Mouse (Mus musculus): ENCODE measurements around the gene Nxn. TPM values are rescaled to one million over a fixed set of nuclear protein-coding genes. Genes with fewer than 3 reads are reported as not detected.

The Nxn gene
- polyA plus RNA-seq, 1 experiment = 19.1 TPM

DNA sequence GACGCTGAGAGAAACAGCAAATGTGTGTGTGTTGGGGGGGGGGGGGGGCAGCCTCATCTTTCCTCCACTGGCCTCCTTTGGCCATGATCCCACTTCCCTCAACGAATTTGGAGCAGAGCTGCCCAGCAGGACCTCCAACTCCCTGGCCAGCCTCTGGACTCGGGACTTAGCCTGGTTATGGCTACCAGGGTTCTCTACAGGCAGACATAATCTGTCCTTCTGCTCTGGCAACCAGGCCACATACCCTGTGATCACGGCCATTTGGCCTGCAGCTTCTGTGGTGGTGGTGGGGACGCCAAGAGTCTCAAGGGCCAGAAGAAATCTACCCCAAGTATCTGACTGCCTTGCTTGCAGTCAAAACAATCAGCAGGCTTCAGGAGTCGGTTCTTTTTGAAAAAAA is 26.4 kb downstream of the Nxn start:
- Histone ChIP-seq H3K4me1 (ENCODE audit: control insufficient read depth, insufficient read depth, low read length) (peaks cover 14% of the 10 kb centered on the region), H3K4me3 (replicated peaks; ENCODE audit: extremely low read depth, low read depth, low read length) (no peak overlapping the region)
- DNase-seq = no peak
- WGBS = 41% methylated on average over 6 of the region's 6 CpGs
- TF ChIP-seq POLR2A (IDR thresholded peaks at IDR 0.05; ENCODE audit: borderline replicate concordance, extremely low read depth, low read depth, low read length) (no peak), CTCF (IDR thresholded peaks at IDR 0.05; ENCODE audit: insufficient read depth, low read length) (no peak)

GRCm38 (mm10) chr11:76372120-76372519 is 26.8 kb downstream of the Nxn start:
- DNase-seq = no peak
- WGBS = 49% methylated on average over 2 of the region's 2 CpGs
- no peak overlapping the region for H3K4me3 ChIP-seq (replicated peaks; ENCODE audit: extremely low read depth, low read depth, low read length)
- TF ChIP-seq POLR2A (IDR thresholded peaks at IDR 0.05; ENCODE audit: borderline replicate concordance, extremely low read depth, low read depth, low read length) (no peak), CTCF (IDR thresholded peaks at IDR 0.05; ENCODE audit: insufficient read depth, low read length) (no peak)
- H3K4me1 ChIP-seq (ENCODE audit: control insufficient read depth, insufficient read depth, low read length) = peaks cover 14% of the 10 kb centered on the region

DNA sequence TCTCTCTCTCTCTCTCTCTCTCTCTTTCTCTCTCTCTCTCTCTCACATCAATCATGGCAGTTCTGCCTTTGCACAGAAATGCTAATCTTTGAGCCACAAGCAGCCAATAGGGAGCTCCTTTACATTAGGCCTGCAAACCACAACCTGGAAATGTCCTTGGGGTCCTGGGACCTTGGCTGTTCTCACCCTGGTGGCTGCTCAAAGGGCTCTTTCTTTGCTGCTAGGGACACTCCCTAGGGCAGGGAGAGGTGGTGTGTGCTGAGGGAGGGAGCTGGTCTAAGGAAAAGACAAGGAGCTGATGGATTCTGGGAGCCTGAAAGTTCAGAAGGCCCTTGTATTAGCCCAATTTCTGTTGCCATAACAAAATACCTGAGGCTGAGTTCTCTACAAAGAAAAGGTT is 28.4 kb downstream of the Nxn start:
- DNase-seq = no peak
- Histone ChIP-seq H3K4me1 (ENCODE audit: control insufficient read depth, insufficient read depth, low read length) (peaks cover 14% of the 10 kb centered on the region), H3K4me3 (replicated peaks; ENCODE audit: extremely low read depth, low read depth, low read length) (no peak overlapping the region)
- TF ChIP-seq POLR2A (IDR thresholded peaks at IDR 0.05; ENCODE audit: borderline replicate concordance, extremely low read depth, low read depth, low read length) (no peak), CTCF (IDR thresholded peaks at IDR 0.05; ENCODE audit: insufficient read depth, low read length) (no peak)

DNA sequence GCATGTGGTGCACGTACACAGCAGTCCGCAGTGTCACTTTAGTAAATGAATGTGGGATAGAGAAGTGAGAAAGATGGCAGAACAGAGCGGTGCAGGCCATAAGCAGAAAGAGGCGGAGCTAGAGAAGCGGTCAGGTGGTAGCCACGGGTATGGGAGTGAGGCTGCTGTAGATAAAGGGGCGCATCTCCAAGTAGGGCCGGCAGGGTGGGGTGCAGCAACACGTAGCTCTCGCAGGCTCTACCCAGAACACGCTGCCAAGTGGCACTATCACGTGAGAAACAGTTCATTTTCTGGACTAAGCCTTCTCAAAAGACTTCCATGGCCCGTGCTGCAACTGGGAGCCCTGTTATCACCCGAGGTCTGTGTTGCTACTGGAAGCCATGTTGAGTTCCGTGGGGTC is 32.2 kb downstream of the Nxn start:
- no peak for DNase-seq
- 80% methylated on average over 15 of the region's 15 CpGs for WGBS
- Histone ChIP-seq H3K4me1 (ENCODE audit: control insufficient read depth, insufficient read depth, low read length) (peaks cover 4% of the 10 kb centered on the region), H3K4me3 (replicated peaks; ENCODE audit: extremely low read depth, low read depth, low read length) (no peak overlapping the region)
- TF ChIP-seq POLR2A (IDR thresholded peaks at IDR 0.05; ENCODE audit: borderline replicate concordance, extremely low read depth, low read depth, low read length) = no peak
- TF ChIP-seq CTCF (IDR thresholded peaks at IDR 0.05; ENCODE audit: insufficient read depth, low read length) = no peak

GRCm38 (mm10) chr11:76364038-76364437 is 34.9 kb downstream of the Nxn start:
- Histone ChIP-seq H3K4me1 (ENCODE audit: control insufficient read depth, insufficient read depth, low read length) (0 out of 2 replicates have a peak, but pooled peaks cover 2% of the 10 kb centered on the region), H3K4me3 (replicated peaks; ENCODE audit: extremely low read depth, low read depth, low read length) (no peak overlapping the region)
- no peak for DNase-seq
- 79% methylated on average over 5 of the region's 5 CpGs for WGBS
- TF ChIP-seq CTCF (IDR thresholded peaks at IDR 0.05; ENCODE audit: insufficient read depth, low read length) (no peak), POLR2A (IDR thresholded peaks at IDR 0.05; ENCODE audit: borderline replicate concordance, extremely low read depth, low read depth, low read length) (no peak)

DNA sequence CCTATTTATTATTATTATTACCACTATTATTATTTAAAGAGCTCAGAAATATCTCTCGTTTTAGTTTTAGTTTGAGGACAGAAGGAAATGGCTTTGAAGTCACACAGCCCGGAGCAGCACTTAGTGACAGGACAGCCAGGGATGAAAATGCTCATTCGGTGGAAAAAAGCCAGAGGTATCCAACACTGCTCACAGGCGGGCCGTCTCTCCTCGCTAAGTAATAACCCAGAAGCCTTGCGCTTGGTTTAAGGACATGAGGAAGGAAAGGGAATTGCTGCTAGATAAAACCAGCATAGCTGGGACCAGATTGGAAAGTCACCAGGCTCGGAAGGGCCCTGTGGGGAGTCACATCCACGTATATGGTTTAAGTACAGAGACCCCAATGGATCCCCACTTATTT is 35.3 kb downstream of the Nxn start:
- TF ChIP-seq POLR2A (IDR thresholded peaks at IDR 0.05; ENCODE audit: borderline replicate concordance, extremely low read depth, low read depth, low read length) (no peak), CTCF (IDR thresholded peaks at IDR 0.05; ENCODE audit: insufficient read depth, low read length) (no peak)
- no peak overlapping the region for H3K4me3 ChIP-seq (replicated peaks; ENCODE audit: extremely low read depth, low read depth, low read length)
- DNase-seq = no peak
- WGBS = 44% methylated on average over 9 of the region's 9 CpGs
- H3K4me1 ChIP-seq (ENCODE audit: control insufficient read depth, insufficient read depth, low read length) = 0 out of 2 replicates have a peak, but pooled peaks cover 2% of the 10 kb centered on the region

DNA sequence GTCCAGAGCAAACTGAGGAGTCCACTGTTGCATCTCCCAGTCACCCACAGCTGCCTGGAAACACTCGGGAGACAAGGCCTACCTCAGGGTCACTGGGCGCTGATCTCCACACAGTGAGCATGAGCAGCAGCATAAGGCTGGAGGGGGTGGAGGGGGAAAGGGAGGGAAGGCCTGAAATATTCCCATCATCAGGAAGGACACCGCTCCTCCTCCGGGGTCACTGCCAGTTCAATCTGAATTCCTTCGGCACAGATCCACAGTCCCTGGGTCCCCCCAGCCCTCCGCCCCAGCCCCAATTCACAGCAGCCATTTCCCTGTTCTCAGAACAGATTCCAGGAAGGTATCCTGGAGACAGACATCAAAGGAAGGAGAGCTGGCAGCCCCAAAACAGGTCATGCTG is 35.8 kb downstream of the Nxn start:
- no peak for DNase-seq
- no peak for TF ChIP-seq CTCF (IDR thresholded peaks at IDR 0.05; ENCODE audit: insufficient read depth, low read length)
- no peak for TF ChIP-seq POLR2A (IDR thresholded peaks at IDR 0.05; ENCODE audit: borderline replicate concordance, extremely low read depth, low read depth, low read length)
- WGBS = 29% methylated on average over 6 of the region's 6 CpGs
- Histone ChIP-seq H3K4me3 (replicated peaks; ENCODE audit: extremely low read depth, low read depth, low read length) (no peak overlapping the region), H3K4me1 (ENCODE audit: control insufficient read depth, insufficient read depth, low read length) (0 out of 2 replicates have a peak, but pooled peaks cover 2% of the 10 kb centered on the region)

DNA sequence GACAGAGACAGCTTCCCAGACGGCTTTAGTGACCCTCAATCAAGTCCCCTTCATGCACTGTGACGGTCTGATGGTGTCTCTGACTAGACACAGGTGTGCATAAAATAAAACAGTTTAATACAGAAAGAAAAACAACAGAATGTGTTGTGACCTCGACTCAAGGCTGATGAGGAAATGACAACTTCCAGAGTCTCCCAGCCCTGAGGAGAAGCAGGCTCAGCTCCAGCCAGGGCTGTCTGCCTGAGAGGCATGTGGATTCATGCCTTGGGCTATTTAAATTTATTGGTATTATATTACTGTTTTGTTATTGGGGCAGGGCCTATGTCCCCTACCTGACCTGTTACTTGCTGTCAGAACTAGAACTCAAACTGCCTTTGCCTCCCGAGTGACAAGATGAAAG is 37.5 kb downstream of the Nxn start:
- H3K4me1 ChIP-seq (ENCODE audit: control insufficient read depth, insufficient read depth, low read length) = 0 out of 2 replicates have a peak, but pooled peaks cover 2% of the 10 kb centered on the region
- H3K4me3 ChIP-seq (replicated peaks; ENCODE audit: extremely low read depth, low read depth, low read length) = no peak overlapping the region
- DNase-seq = no peak
- 63% methylated on average over 4 of the region's 4 CpGs for WGBS
- TF ChIP-seq CTCF (IDR thresholded peaks at IDR 0.05; ENCODE audit: insufficient read depth, low read length) (no peak), POLR2A (IDR thresholded peaks at IDR 0.05; ENCODE audit: borderline replicate concordance, extremely low read depth, low read depth, low read length) (no peak)

DNA sequence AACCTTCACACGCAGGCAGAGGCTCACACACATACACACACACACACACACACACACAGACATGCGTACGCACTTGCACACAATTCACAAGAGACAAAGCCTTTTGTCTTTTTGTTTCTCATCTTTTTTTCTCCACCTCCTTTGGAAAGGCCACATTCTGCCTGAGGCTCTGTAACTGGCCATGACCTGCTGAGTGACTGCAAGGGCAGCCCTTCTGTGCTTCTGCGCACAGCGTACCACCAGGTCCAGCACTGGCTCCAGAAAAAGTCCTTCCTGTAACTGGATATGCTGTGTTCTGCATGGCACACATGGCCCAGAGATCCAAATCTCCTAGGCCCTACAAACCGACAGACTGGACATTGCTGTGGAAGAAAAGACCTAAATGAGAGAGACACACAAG is 38.7 kb downstream of the Nxn start:
- WGBS = 92% methylated on average over 6 of the region's 6 CpGs

DNA sequence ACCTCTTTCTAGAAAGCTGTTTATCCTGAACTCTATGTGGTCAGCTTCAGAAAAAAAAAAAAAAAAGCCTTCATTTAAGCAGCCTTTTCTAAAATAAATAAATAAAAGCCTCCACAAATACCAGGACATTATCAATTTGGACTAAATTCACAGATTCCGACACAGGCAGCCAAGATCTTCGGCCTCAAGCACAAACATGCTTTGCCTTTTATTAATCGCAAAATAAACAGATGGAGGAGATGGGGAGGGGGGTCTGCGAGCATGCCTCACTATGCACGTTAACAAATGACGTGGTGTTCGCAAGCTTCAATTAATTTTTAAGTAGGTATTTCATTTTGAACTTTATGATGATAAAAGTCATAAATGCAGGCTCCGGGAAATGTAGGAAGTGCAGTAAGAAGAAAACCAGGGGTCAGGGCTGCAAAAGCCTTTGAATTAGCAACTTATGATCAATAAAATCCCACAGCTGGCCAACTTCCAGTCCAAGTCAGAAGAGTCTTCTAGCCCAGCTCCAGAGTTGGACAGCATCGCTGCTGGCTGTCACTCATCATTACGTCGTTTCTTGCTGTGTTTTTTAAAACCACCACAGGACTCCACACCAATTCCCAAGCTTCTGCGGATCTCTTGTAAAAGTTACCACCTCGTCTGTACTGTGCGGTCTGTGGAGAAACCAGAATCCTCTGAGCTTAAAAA is 40.2 kb downstream of the Nxn start:
- TF ChIP-seq POLR2A (IDR thresholded peaks at IDR 0.05; ENCODE audit: borderline replicate concordance, extremely low read depth, low read depth, low read length) (no peak), CTCF (IDR thresholded peaks at IDR 0.05; ENCODE audit: insufficient read depth, low read length) (no peak)
- no peak overlapping the region for H3K4me3 ChIP-seq (replicated peaks; ENCODE audit: extremely low read depth, low read depth, low read length)
- 55% methylated on average over 14 of the region's 14 CpGs for WGBS
- H3K4me1 ChIP-seq (ENCODE audit: control insufficient read depth, insufficient read depth, low read length) = 0 out of 2 replicates have a peak, but pooled peaks cover 2% of the 10 kb centered on the region
- DNase-seq = no peak

More for the DNA sequence above, 38.7 kb downstream of the Nxn start:
- no peak for TF ChIP-seq CTCF (IDR thresholded peaks at IDR 0.05; ENCODE audit: insufficient read depth, low read length)
- no peak for TF ChIP-seq POLR2A (IDR thresholded peaks at IDR 0.05; ENCODE audit: borderline replicate concordance, extremely low read depth, low read depth, low read length)
- no peak for DNase-seq
- Histone ChIP-seq H3K4me3 (replicated peaks; ENCODE audit: extremely low read depth, low read depth, low read length) (no peak overlapping the region), H3K4me1 (ENCODE audit: control insufficient read depth, insufficient read depth, low read length) (0 out of 2 replicates have a peak, but pooled peaks cover 2% of the 10 kb centered on the region)

All from lung, adult 2 months (tissue).